Mouse (Mus musculus) liver, embryonic 12.5 days (tissue): ENCODE results near the gene Zfp65. TPM values are rescaled to one million over a fixed set of nuclear protein-coding genes. Genes with fewer than 3 reads are reported as not detected.
"Not testable (repeated sequence)": the region's sequence is repeated elsewhere in the genome, so short reads cannot be mapped to it uniquely, and the experiment has no call there.

Experiments used
- ATAC-seq: fragments of 200-750 bp; cut with Nextera tagmentation; 2 replicates; pipeline ENCODE4 v1.8.0; 2017; ENCODE audit warnings: moderate number of reproducible peaks, mild to moderate bottlenecking, moderate library complexity
- H3K27ac ChIP-seq: fragments of 300-500 bp; sonication (generic); 2 replicates; pipeline ENCODE4 v1.5.1; 2016; ENCODE audit warnings: mild to moderate bottlenecking
- H3K27me3 ChIP-seq: fragments of 300-500 bp; sonication (generic); replicated peaks from 2 replicates; pipeline ENCODE4 v1.6.1; 2016; ENCODE audit warnings: mild to moderate bottlenecking, moderate library complexity
- H3K36me3 ChIP-seq: fragments of 300-500 bp; sonication (generic); 2 replicates; pipeline ENCODE4 v1.6.1; 2016; ENCODE audit warnings: mild to moderate bottlenecking, moderate library complexity
- H3K4me1 ChIP-seq: fragments of 300-500 bp; sonication (generic); 2 replicates; pipeline ENCODE4 v1.6.1; 2016
- H3K4me2 ChIP-seq: fragments of 300-500 bp; sonication (generic); 2 replicates; pipeline ENCODE4 v1.6.1; 2016; ENCODE audit warnings: mild to moderate bottlenecking, moderate library complexity
- H3K4me3 ChIP-seq: fragments of 300-500 bp; sonication (generic); 2 replicates; pipeline ENCODE4 v1.5.1; 2016; ENCODE audit warnings: mild to moderate bottlenecking, moderate library complexity
- H3K9ac ChIP-seq: fragments of 300-500 bp; sonication (generic); 2 replicates; pipeline ENCODE4 v1.6.1; 2016; ENCODE audit warnings: mild to moderate bottlenecking, moderate library complexity
- H3K9me3 ChIP-seq: fragments of 300-500 bp; sonication (generic); replicated peaks from 2 replicates; pipeline ENCODE4 v1.6.1; 2016; ENCODE audit warnings: mild to moderate bottlenecking, moderate library complexity
- WGBS: fragments of 180-500 bp; shearing (Covaris S2); methylation state at CpG from one replicate; pipeline ENCODE4 v1.1.7; 2016; ENCODE audit not compliant: insufficient replicate concordance; 5-methylcytosine and 5-hydroxymethylcytosine counted together
- polyA plus RNA-seq: library from polyadenylated mRNA; unstranded; fragments of >200 nt; fragmentation: Nextera tagmentation; extraction: Ambion mirVana; gene quantifications from 2 replicates; pipeline ENCODE4 v1.2.1, GENCODE M21; 2016

Gene Zfp65
- 3.0 and 3.1 TPM in 2 replicates for polyA plus RNA-seq

DNA sequence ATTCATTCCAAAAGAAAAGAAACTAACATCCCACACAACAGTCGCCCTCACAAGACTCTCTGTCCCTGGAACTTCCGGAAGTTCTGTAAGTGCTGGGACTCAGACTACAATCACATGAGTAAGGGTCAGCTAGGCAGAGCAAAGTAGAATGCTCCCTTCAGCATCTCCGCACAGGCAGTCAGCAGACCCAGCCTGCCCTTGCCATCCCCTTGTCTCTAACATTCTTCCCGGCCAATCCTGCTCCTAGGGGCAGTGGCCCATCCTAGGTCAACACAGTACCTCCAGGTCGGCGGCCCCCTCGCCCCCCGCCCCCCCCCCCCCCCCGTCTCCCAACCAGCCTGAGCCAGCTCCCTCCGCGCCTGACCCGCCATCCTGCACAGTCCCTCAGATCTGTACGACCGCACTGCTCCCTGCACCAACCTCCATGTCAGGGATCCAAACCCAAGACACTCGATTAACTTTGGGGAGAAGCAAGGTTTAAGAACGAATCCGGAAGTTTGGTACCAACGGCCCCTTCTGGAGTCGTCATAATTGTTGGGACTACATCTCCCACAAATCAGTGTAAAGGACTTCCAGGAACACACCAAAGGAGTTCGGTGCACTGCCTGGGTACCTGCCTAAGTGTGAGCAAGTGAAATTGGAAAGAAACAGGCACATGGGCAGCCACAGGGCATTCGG lies at the start of gene Zfp65:
TSS of gene Zfp65 (minus strand) at position 533 of the 678 bp plus-strand sequence.
- peaks cover 5% of the 10 kb centered on the region; the same call in 1 of the 2 replicates for H3K4me1 ChIP-seq
- H3K27ac ChIP-seq = no peak within 1 kb of the TSS
- ATAC-seq = peak; percentile 35; the same call in 1 of the 2 replicates
- no peaks in the 10 kb centered on the region for H3K36me3 ChIP-seq
- H3K9ac ChIP-seq = peak within 1 kb of the TSS; percentile 54
- peaks cover 3% of the 10 kb centered on the region; the same call in 1 of the 2 replicates for H3K9me3 ChIP-seq
- H3K27me3 ChIP-seq = no peaks in the 10 kb centered on the region
- peak within 1 kb of the TSS; percentile 54 for H3K4me3 ChIP-seq
- WGBS = 5% methylated on average over 17 of the region's 21 CpGs
- H3K4me2 ChIP-seq = peak within 1 kb of the TSS; percentile 66

DNA sequence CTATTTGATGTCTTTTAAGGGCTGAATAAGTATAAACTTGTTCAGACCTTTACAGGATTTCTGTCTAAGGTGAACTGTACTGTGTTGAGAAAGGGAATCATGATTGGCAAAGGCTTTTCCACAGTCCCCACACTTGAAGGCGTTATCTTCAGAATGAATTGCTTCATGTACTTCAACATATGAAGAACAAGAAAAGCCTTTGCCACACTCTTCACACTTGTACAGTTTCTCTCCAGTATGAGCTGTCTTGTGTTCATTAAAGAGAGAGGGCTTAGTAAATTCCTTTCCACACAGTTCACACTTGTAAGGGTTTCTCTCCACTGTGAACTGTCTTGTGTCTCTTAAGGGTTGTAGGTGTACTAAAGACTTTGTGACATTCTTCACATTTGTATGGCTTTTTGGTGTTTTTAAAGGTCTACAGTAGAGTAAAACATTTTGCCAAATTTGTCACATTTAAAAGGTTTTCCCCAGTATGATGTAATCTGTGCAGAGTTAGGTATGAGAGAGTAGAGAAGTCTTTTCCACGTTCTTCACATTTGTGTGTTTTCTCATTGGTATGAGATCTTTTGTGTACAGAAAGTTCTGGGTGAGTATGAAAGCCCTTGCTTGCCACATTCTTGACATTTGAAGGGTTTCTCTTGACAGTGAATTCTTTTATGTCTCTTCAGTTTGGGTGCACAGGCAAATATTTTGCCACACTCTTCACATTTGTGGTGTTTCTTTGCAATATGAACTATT lies 34.2 kb upstream of the Zfp65 start:
- ATAC-seq = no peak
- no peaks in the 10 kb centered on the region for H3K36me3 ChIP-seq
- WGBS = 59% methylated on average over 2 of the region's 2 CpGs
- no peaks in the 10 kb centered on the region for H3K9me3 ChIP-seq
- H3K4me3 ChIP-seq = no peak overlapping the region
- H3K9ac ChIP-seq = no peak overlapping the region
- no peak overlapping the region for H3K27ac ChIP-seq
- H3K4me1 ChIP-seq = no peaks in the 10 kb centered on the region
- no peak overlapping the region for H3K4me2 ChIP-seq
- no peaks in the 10 kb centered on the region for H3K27me3 ChIP-seq

- H3K9ac ChIP-seq = no peak overlapping the region
- no peak overlapping the region for H3K4me2 ChIP-seq
- 66% methylated on average over 1 of the region's 1 CpGs for WGBS
- no peak overlapping the region for H3K4me3 ChIP-seq
- H3K36me3 ChIP-seq = no peaks in the 10 kb centered on the region
- no peak for ATAC-seq
- H3K4me1 ChIP-seq = peaks cover 5% of the 10 kb centered on the region; the same call in 1 of the 2 replicates
- H3K27ac ChIP-seq = no peak overlapping the region
- no peaks in the 10 kb centered on the region for H3K27me3 ChIP-seq
- no peaks in the 10 kb centered on the region for H3K9me3 ChIP-seq
Measured at GRCm38 (mm10) chr13:67759966-67760365, 31.0 kb upstream of the Zfp65 start.

DNA sequence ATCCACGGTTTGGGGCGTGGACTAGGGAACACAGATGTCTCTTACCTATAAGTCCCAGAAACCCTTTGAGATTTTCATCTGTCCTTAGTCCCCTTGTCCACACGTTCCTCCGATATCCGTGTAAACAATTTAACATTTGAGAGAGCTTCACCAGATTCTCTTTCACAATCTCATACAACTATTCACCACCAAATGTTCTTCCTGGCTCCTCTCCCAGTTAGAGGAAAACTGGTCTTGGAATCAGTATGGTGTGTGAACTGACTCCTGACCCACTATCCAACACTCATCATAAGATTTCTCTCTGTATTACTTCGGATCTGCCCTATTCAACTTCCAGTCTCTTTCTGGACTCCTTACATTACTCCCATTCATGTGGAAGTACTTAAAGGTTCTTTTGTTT lies 26.8 kb upstream of the Zfp65 start:
- H3K27me3 ChIP-seq = no peaks in the 10 kb centered on the region
- H3K4me2 ChIP-seq = peak overlapping the region; percentile 70; the same call in 1 of the 2 replicates
- H3K9me3 ChIP-seq = no peaks in the 10 kb centered on the region
- H3K27ac ChIP-seq = no peak overlapping the region
- 0 out of 2 replicates have a peak overlapping the region, but pooled peaks have one; percentile 69 for H3K4me3 ChIP-seq
- peaks cover 9% of the 10 kb centered on the region; the same call in 1 of the 2 replicates for H3K4me1 ChIP-seq
- ATAC-seq = no peak
- H3K9ac ChIP-seq = no peak overlapping the region
- 68% methylated on average over 6 of the region's 6 CpGs for WGBS
- H3K36me3 ChIP-seq = peaks cover 12% of the 10 kb centered on the region

- H3K36me3 ChIP-seq = peaks cover 14% of the 10 kb centered on the region
- peaks cover 9% of the 10 kb centered on the region; the same call in 1 of the 2 replicates for H3K4me1 ChIP-seq
- no peaks in the 10 kb centered on the region for H3K9me3 ChIP-seq
- H3K4me2 ChIP-seq = peak within 1 kb of the TSS; percentile 70
- H3K27ac ChIP-seq = peak within 1 kb of the TSS; percentile 70; the same call in 1 of the 2 replicates
- peak; percentile 91 for ATAC-seq
- H3K9ac ChIP-seq = peak within 1 kb of the TSS; percentile 63
- 8% methylated on average over 24 of the region's 24 CpGs for WGBS
- peak within 1 kb of the TSS; percentile 69 for H3K4me3 ChIP-seq
- no peaks in the 10 kb centered on the region for H3K27me3 ChIP-seq
Measured at GRCm38 (mm10) chr13:67754333-67755306, 25.6 kb upstream of the Zfp65 start, which contains the start of gene Zfp85. TSS of gene Zfp85 (minus strand) at chr13:67755228.

DNA sequence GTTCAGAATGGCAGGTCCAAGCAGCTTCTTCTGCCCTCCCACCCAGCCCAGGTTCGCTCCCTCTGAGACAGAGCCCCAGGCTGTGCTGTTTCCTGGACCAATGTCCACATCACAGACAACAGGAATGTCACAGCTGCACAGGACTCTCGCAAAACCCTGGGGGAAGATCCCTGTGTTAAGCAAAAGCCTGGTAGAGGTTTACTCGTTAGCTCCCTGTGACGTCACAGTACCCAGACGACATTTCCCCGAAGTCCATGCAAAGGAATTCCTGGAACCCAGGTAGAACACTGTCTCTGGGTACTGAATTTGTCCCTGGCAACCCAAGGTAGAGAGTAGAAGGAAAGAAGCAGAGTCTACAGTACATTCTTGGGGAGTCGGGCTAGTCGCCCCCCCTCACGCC lies 14.9 kb upstream of the Zfp65 start:
- no peak overlapping the region for H3K4me3 ChIP-seq
- H3K4me1 ChIP-seq = no peaks in the 10 kb centered on the region
- no peak overlapping the region for H3K4me2 ChIP-seq
- no peak overlapping the region for H3K9ac ChIP-seq
- no peak for ATAC-seq
- WGBS = 80% methylated on average over 9 of the region's 9 CpGs
- H3K36me3 ChIP-seq = peaks cover 10% of the 10 kb centered on the region
- H3K9me3 ChIP-seq = peaks cover 6% of the 10 kb centered on the region
- H3K27ac ChIP-seq = no peak overlapping the region
- H3K27me3 ChIP-seq = no peaks in the 10 kb centered on the region

- Histone ChIP-seq H3K9ac (no peak overlapping the region), H3K27ac (no peak overlapping the region), H3K9me3 (peaks cover 6% of the 10 kb centered on the region; the same call in 1 of the 2 replicates), H3K27me3 (no peaks in the 10 kb centered on the region), H3K4me1 (no peaks in the 10 kb centered on the region), H3K4me2 (no peak overlapping the region), H3K4me3 (no peak overlapping the region), H3K36me3 (peaks cover under 1% of the 10 kb centered on the region)
- ATAC-seq = no peak
- WGBS = 73% methylated on average over 3 of the region's 3 CpGs
Measured at GRCm38 (mm10) chr13:67742941-67743340, 14.0 kb upstream of the Zfp65 start.

GRCm38 (mm10) chr13:67734391-67734790 lies 5.4 kb upstream of the Zfp65 start:
- 79% methylated on average over 9 of the region's 9 CpGs for WGBS
- H3K4me2 ChIP-seq, H3K9ac ChIP-seq, ATAC-seq, H3K4me3 ChIP-seq, H3K27me3 ChIP-seq, H3K27ac ChIP-seq, H3K36me3 ChIP-seq, H3K4me1 ChIP-seq: not testable (repeated sequence)
- peaks cover 14% of the 10 kb centered on the region for H3K9me3 ChIP-seq

DNA sequence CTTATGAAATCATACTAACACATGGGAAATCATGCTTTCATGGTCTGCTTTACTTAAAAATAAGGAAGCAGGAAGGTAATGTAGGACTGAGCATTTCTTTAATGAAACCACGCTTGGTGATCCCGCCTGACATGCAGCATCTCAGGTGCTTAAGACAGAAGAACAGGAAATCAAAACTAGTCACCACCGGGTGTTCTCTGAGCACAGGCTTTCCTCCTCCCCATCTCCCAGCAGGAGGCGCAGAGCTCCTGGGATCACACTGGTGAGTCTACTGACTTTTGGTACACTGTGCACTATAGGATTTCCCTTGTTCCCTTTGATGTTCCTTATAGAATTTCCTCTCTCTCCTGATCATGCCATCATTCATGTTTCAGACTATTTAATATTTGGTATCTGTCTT lies 468 bp upstream of the Zfp65 start:
- WGBS = 44% methylated on average over 4 of the region's 4 CpGs
- peak overlapping the region; percentile 54; the same call in 1 of the 2 replicates for H3K4me3 ChIP-seq
- H3K4me2 ChIP-seq = peak overlapping the region; percentile 66
- H3K9ac ChIP-seq, H3K9me3 ChIP-seq, H3K36me3 ChIP-seq, H3K27ac ChIP-seq, H3K27me3 ChIP-seq, H3K4me1 ChIP-seq: not testable (repeated sequence)
- peak; percentile 44; the same call in 1 of the 2 replicates for ATAC-seq

GRCm38 (mm10) chr13:67728106-67728505 lies 867 bp downstream of the Zfp65 start:
- H3K4me1 ChIP-seq = peaks cover 11% of the 10 kb centered on the region
- H3K4me2 ChIP-seq = peak overlapping the region; percentile 66
- H3K9ac ChIP-seq = no peak overlapping the region
- no peak for ATAC-seq
- H3K36me3 ChIP-seq = no peaks in the 10 kb centered on the region
- no peak overlapping the region for H3K27ac ChIP-seq
- no peaks in the 10 kb centered on the region for H3K27me3 ChIP-seq
- 56% methylated on average over 1 of the region's 1 CpGs for WGBS
- H3K4me3 ChIP-seq = peak overlapping the region; percentile 54
- H3K9me3 ChIP-seq = no peaks in the 10 kb centered on the region

DNA sequence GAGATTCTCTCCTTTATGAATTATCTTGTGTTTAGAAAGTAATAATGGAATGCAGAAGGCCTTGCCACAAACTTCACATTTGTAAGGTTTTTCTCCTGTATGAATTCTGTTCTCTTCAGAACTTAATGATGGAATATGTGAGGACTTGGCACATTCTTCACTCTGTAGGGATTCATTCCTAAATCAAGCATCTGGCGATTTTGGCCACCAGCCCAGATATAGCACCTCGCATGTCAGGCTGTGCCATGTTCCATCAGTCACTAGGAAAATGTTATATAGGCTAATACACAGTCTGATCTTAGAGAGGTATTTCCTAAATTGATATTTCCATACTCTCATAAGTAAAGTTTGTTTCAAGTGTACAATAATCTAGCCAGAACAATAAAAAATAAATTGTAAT lies 3.6 kb downstream of the Zfp65 start:
- not testable (repeated sequence) for H3K9me3 ChIP-seq, ATAC-seq, H3K27ac ChIP-seq, H3K36me3 ChIP-seq, H3K4me3 ChIP-seq, H3K9ac ChIP-seq, H3K4me2 ChIP-seq, H3K27me3 ChIP-seq
- WGBS = 81% methylated on average over 2 of the region's 2 CpGs
- H3K4me1 ChIP-seq = peaks cover 14% of the 10 kb centered on the region
